Mouse (Mus musculus): Measurements from ENCODE around the gene Zfp943. TPM values are rescaled to one million over a fixed set of nuclear protein-coding genes. Genes with fewer than 3 reads are reported as not detected.
"Not testable (repeated sequence)": the region's sequence is repeated elsewhere in the genome, so short reads cannot be mapped to it uniquely, and the experiment has no call there.

Gene Zfp943
- 10 to 100 TPM; 13.2 to 14.7 TPM for total RNA-seq (2021)
- long read RNA-seq, experiment 1, transcript Zfp943-201 (4 exons, 2,741 nt) = major isoform, 5 of 8 reads
- long read RNA-seq, experiment 1, partial matches to known transcripts = 0 of 8 reads
- long read RNA-seq, experiment 1, other reads (novel, unspliced or antisense) = 1 of 8 reads
- long read RNA-seq, experiment 2, transcript Zfp943-201 (4 exons, 2,741 nt) = major isoform, 5 of 9 reads
- long read RNA-seq, experiment 2, partial matches to known transcripts = 0 of 9 reads
- long read RNA-seq, experiment 2, other reads (novel, unspliced or antisense) = 2 of 9 reads

DNA sequence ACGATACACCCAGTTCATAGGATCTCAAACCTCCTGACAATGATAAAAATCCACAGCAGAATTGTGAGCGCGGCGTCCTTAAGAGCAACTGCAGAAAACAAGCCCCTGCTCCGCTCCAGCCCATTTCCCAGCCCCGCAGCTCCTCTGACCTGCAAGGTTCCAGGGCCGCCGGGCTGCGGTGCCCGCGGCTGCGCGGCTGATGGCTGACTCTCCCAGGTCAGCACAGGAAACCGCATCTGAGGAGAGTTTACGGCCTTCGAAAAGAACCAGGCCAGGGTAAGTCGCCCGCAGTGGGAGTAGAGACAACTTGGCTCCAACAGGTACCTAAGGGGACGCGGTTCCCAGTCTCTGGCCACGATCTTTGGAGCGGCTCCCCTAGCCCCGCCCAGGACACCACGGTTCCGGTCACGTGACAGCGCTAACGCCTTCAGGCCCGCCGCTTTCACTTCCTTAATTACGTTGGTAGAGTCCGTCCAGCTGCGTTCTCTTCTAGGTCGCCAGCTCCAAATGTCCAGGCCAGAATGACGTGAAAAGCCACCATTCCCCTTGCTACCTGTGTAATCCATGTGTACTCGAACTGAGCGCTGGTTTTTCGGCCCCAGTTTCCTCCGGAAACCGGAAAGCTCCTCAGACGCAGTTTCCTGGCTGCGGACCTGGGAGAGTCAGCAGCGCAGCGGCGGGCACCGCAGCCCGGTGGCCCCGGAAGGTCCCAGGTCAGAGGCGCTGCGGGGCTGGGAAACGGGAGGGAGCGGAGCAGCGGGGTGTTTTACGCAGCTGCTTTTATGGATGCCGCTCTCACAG is at the start of gene Zfp943, which contains the start of gene Zfp942:
Gene Zfp943 (plus strand): TSS at position 446 of the 801 bp plus-strand sequence.
Gene Zfp942 (minus strand): TSS at position 358 of the 801 bp plus-strand sequence.
- intact Hi-C loops (cut with DNase I; ENCODE audit: low total_unique reads) = not testable (repeated sequence)
- peak; percentile 71 for DNase-seq

DNA sequence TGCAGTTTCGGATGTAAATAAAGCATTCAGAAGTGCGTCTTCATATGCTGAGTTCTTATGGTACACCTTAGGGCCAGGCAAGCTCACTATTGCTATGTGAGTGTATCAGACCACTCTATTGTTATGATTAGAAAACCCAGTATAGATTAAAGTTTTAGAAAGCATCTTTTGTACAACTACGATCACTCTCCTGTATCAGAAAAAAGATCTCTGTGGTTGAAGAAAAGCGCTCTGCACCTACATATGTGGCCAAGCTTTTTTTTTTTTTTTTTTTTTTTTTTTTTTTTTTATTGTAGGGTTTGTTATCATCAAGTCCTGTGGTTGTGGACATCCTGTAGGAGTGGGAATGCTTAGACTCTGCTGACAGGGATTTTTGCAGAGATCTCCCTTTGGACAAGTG is 950 bp downstream of the Zfp943 start:
- intact Hi-C loops (cut with DNase I; ENCODE audit: low total_unique reads) = no loop called here
- no peak for DNase-seq

DNA sequence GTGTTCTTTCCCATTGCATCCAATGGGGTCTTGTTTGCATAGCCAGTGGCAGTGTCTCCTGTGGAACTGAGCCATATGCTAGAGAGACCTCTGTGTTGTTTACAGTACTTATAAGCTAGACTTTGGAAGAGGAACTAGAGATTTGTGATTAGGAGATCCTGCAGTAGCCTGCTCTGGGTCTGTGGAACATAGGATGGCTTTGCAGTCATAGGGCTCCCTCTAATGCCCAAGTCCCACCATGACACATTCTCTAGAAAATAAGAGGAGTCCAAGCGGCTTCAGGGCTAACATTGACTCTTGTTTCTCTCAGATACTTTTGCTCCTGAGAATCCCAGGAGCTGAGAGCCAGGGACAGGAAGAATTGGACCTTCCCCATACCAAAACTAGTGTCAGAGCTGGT is 73.2 kb downstream of the Zfp943 start:
- intact Hi-C loops (cut with DNase I; ENCODE audit: low total_unique reads) = not testable (repeated sequence)

DNA sequence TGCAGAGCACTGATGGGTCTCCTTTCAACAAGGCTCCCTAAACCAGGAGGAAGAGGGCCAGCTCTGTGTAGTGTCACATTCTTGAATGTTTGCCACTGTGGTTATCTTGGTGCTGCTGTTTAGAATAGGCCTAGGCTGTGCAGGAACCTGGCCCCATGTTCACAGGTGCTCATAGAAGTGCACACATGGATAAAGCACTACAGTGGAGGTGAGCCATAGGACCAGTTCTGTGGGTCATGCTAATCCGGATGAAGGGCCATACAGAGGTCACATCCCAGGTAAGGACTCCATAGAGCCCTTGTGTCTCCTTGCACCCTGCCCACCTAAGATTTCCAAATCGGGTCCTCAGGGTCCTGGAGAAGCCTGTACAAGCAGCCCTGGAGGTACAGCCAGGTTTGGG is 87.1 kb downstream of the Zfp943 start:
- intact Hi-C loops (cut with DNase I; ENCODE audit: low total_unique reads) = no loop called here

More for the DNA sequence above, 73.2 kb downstream of the Zfp943 start:
- not testable (repeated sequence) for DNase-seq

DNA sequence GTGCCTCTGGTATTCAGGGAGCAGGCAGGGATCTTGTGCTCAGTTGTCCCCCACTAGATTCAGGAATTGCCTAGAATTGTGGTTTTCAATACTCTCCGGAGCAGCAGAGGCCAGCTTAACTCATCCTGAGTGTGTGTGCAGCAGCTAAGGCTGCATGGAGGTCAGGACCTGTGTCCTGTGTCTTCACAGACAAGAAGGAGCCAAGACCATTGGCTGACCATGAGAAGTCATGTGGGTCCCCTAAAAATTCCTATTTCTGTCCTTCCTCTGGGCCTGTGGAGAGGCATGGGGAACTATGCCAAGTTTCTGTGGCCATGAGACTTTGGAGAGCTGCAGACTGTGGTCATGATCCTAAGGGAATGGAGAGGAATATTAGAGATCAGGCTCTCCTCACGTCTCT is 90.9 kb downstream of the Zfp943 start:
- intact Hi-C loops (cut with DNase I; ENCODE audit: low total_unique reads) = no loop called here
- no peak for DNase-seq

More for the DNA sequence above, 87.1 kb downstream of the Zfp943 start:
- no peak for DNase-seq

DNA sequence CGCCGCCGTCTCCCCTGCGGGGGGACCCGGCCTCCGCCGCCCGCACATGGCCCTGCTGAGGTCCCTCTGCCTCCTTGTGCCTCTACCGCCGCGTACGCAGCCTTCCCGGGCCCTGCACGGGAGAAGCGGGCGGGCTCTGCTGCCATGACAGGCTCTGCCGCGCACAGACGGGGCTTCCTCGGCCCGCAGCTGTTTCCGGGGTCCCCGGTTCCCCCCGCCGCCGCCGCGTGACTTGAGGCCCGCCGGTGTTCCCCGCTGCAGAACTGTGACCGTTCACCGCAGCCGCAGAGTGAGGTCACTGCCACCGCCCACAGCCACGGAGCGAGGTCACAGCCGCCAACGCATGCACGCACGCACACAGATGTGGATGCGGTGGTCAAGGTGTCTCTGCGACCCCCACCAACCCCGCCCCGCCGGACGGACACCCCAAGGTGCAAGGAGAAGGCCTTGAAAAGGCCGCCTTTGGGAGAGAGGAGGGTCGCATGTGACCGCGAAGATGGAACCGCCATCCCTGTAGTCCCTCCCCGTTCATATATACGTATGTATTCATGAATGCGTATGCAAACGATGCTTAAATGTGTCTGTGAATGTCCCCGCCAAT is 118.8 kb downstream of the Zfp943 start:
- peak; percentile 47 for DNase-seq
- intact Hi-C loops (cut with DNase I; ENCODE audit: low total_unique reads) = no loop called here

DNA sequence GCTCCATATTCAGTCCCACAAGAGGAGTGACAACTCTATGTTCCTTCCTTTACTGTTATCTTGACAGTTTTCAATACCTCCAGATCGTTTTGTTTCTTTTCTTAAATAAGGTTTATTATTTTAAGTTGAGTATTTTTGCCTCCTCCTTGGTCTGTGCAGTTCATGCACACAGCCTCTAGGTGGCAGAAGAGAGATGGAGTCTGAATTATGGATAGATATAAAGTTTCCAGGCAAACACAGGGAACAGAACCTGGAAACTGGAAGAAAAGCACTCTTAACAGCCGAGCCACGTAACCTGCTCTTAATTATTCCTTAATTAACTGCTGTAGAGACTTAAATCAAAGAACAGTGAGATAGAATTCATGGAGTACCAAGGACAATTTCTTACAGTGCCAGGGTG is 120.9 kb downstream of the Zfp943 start:
- intact Hi-C loops (cut with DNase I; ENCODE audit: low total_unique reads) = not testable (repeated sequence)
- DNase-seq = peak; percentile 10

DNA sequence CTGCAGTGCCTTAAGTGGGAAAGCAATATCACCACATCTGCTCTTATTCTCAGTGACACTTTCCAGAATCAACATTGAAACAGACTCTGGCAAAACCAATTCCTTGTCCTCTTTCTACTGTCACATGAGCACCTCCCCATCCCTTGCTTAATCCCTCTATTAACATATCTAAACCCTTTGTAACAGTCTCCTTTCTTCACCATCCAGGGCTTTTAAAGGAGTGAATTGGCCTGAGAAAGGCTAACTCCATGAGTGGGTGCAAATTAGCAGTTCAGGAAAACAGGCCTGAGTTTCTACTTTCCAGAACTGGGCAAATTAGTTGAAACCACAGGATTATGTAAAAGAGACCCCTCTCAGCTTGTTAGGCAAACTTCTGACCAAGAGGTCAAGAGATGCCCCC is 156.4 kb downstream of the Zfp943 start:
- DNase-seq = no peak
- intact Hi-C loops (cut with DNase I; ENCODE audit: low total_unique reads) = no loop called here

Other genes starting within 250 kb of the Zfp943 start
- 1 to 10 TPM; 4.5 to 4.6 TPM for gene Zfp229, start 231.8 kb upstream of the Zfp943 start, total RNA-seq (2021)
- gene Zfp820, start 116.8 kb upstream of the Zfp943 start, total RNA-seq (2021) = 1 to 10 TPM in 1 of 2 experiments, under 1 TPM in 1; 0.95 to 1.3 TPM
- gene Zfp995, start 52.6 kb upstream of the Zfp943 start, total RNA-seq (2021) = 1 to 10 TPM; 1.1 to 1.2 TPM
- gene Zfp942, start 88 bp upstream of the Zfp943 start, total RNA-seq (2021) = 1 to 10 TPM; 4.6 to 4.8 TPM
- gene Zfp947, start 203.6 kb downstream of the Zfp943 start, total RNA-seq (2021) = under 1 TPM; 0.58 to 0.98 TPM

Data from gastrocnemius, postnatal 14 days (tissue).